Mouse (Mus musculus) embryonic fibroblast, embryonic 13.5 days (primary cell): ENCODE data around the gene Ccdc180.

Source experiments
- CTCF ChIP-seq: IDR thresholded peaks from 2 replicates; pipeline ENCODE4 v1.5.1; 2011; ENCODE audit warnings: mild to moderate bottlenecking, control low read depth, low read length, moderate library complexity, borderline replicate concordance; ENCODE audit not compliant: insufficient read depth
- POLR2A ChIP-seq: IDR thresholded peaks from 2 replicates; pipeline ENCODE4 v1.6.1; 2011; ENCODE audit warnings: low read depth, mild to moderate bottlenecking, control low read depth, low read length, moderate library complexity

GRCm38 (mm10) chr4:45966716-45967115 is 76.6 kb downstream of the Ccdc180 start:
- TF ChIP-seq CTCF, result no peak
- TF ChIP-seq POLR2A, result no peak
